Mouse (Mus musculus) stomach, postnatal 0 days (tissue): Measurements from ENCODE around the gene Fgfr1op.

Experiments
- CTCF ChIP-seq: IDR thresholded peaks from 2 replicates; pipeline ENCODE4 v1.5.1; 2016; ENCODE audit warnings: antibody characterized with exemption, low read depth, mild to moderate bottlenecking, moderate library complexity
- EP300 ChIP-seq: optimal IDR thresholded peaks from 2 replicates; pipeline ENCODE3; 2016; ENCODE audit warnings: antibody characterized with exemption

DNA sequence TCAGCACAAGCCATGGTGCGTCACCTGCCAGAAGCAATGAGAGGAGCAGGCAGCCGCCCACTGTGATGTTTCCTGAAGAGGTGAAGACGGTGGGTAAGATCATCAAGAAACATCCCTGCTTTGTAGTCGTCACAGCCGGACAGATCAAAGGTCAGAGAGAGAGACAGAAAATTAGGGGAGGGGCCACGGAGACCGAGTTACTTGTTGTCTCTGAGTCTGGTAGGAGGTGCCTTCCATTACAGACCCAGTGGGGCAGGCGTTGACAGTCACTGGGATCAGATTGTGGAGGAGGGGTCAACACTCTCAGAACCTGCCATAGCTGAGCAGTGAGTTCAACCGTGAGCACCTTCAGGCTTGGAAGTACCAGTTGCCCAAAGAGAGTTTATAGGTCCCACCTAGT, 63.3 kb downstream of the Fgfr1op start:
- TF ChIP-seq CTCF: no peak
- TF ChIP-seq EP300: no peak
